Mouse (Mus musculus) lung, postnatal 0 days (tissue): ENCODE data around the gene Rbbp8nl.

Experiments used
- CTCF ChIP-seq: IDR thresholded peaks from 2 replicates; pipeline ENCODE4 v1.5.1; 2016; ENCODE audit warnings: antibody characterized with exemption, mild to moderate bottlenecking
- EP300 ChIP-seq: IDR thresholded peaks from 2 replicates; pipeline ENCODE4 v1.6.1; 2016; ENCODE audit warnings: antibody characterized with exemption, mild to moderate bottlenecking, control low read depth

DNA sequence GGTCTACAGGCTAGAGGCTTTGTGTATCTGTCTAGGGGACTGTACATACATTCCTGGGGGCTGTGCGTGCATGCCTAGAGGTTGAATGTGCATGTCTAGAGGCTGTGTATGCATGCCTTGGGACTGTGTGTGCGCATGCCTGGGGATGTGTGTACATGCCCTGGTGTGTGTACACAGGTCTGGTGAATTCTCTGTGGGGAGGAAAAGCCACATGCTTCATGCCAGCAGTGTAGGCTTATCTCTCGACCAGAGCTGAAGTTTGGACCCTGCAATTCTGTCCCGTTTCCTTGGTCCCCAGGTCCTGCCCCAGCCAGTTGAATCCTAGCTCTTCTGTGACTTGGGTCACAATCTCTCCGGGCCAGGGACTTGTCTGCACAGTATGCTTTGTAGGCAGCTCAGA, 1.9 kb upstream of the Rbbp8nl start:
- no peak for TF ChIP-seq CTCF
- TF ChIP-seq EP300 = no peak
